Mouse (Mus musculus) liver, postnatal 0 days (tissue): ENCODE results near the gene Rtn4ip1.

Experiments used
- CTCF ChIP-seq: sonication (generic); IDR thresholded peaks from 2 replicates; pipeline ENCODE4 v1.5.1; 2016; ENCODE audit warnings: antibody characterized with exemption, low read depth
- EP300 ChIP-seq: IDR thresholded peaks from 2 replicates; pipeline ENCODE4 v1.6.1; 2016; ENCODE audit warnings: antibody characterized with exemption, low read depth, mild to moderate bottlenecking

DNA sequence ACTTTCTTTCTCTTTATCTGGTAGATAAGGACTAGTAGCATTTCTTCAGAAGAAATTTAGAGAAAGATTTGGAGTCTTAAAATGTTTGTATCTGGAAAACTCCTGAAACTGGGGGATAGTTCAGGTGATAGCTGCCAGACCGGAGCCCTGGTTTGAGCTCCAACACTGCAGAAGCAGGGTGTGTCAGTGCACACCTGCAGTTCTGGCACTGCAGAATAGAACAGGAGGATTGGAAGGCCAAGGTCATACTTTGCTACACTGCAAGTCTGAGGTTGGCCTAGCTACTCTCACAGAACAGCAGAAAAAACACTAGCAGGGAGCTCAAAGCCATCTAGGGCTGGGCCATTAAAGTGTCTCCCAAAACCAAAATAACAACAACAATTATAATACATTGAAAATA lies 3.0 kb downstream of the Rtn4ip1 start:
- TF ChIP-seq CTCF (no peak), EP300 (no peak)
